Mouse (Mus musculus): ENCODE data around the gene Asb1. TPM values are rescaled to one million over a fixed set of nuclear protein-coding genes. Genes with fewer than 3 reads are reported as not detected.

The Asb1 gene
- total RNA-seq, 2 experiments from 2014 or later = 13.2 to 15.6 TPM

- DNase-seq = no peak
Observed at GRCm38 (mm10) chr1:91543974-91544373, 3.6 kb downstream of the Asb1 start.

- no peak for DNase-seq
Observed at GRCm38 (mm10) chr1:91545226-91545625, 4.9 kb downstream of the Asb1 start.

- no peak for DNase-seq
Observed at GRCm38 (mm10) chr1:91547567-91547966, 7.2 kb downstream of the Asb1 start.

- DNase-seq = no peak
Observed at GRCm38 (mm10) chr1:91549073-91549472, 8.7 kb downstream of the Asb1 start.

- DNase-seq = no peak
Observed at GRCm38 (mm10) chr1:91557099-91557498, 16.8 kb downstream of the Asb1 start.

GRCm38 (mm10) chr1:91561226-91561625 lies 20.9 kb downstream of the Asb1 start:
- DNase-seq = no peak

GRCm38 (mm10) chr1:91562977-91563590 lies 22.7 kb downstream of the Asb1 start:
- no peak for DNase-seq

- DNase-seq = no peak
Observed at GRCm38 (mm10) chr1:91564004-91564403, 23.7 kb downstream of the Asb1 start.

- no peak for DNase-seq
Observed at GRCm38 (mm10) chr1:91564598-91564997, 24.3 kb downstream of the Asb1 start.

GRCm38 (mm10) chr1:91567269-91567668 lies 26.9 kb downstream of the Asb1 start:
- DNase-seq = no peak

GRCm38 (mm10) chr1:91572458-91572857 lies 32.1 kb downstream of the Asb1 start:
- DNase-seq = no peak

GRCm38 (mm10) chr1:91574208-91574607 lies 33.9 kb downstream of the Asb1 start:
- peak; percentile 50 for DNase-seq

GRCm38 (mm10) chr1:91577883-91578517 lies 37.7 kb downstream of the Asb1 start:
- no peak for DNase-seq

- DNase-seq = no peak
Observed at GRCm38 (mm10) chr1:91580503-91580902, 40.2 kb downstream of the Asb1 start.

GRCm38 (mm10) chr1:91581206-91581605 lies 40.9 kb downstream of the Asb1 start:
- no peak for DNase-seq

GRCm38 (mm10) chr1:91584969-91585835 lies 44.9 kb downstream of the Asb1 start:
- DNase-seq = no peak

GRCm38 (mm10) chr1:91589738-91590137 lies 49.4 kb downstream of the Asb1 start:
- no peak for DNase-seq

GRCm38 (mm10) chr1:91595521-91596020 lies 55.2 kb downstream of the Asb1 start:
- DNase-seq = no peak

GRCm38 (mm10) chr1:91597611-91598010 lies 57.3 kb downstream of the Asb1 start:
- no peak for DNase-seq

- DNase-seq = peak; percentile 62
Observed at GRCm38 (mm10) chr1:91600671-91601361, 60.5 kb downstream of the Asb1 start.

GRCm38 (mm10) chr1:91601362-91602096 lies 61.2 kb downstream of the Asb1 start:
- DNase-seq = no peak

GRCm38 (mm10) chr1:91605632-91606031 lies 65.3 kb downstream of the Asb1 start:
- DNase-seq = no peak
